Mouse (Mus musculus): ENCODE measurements at regions not wholly inside any gene's neighbourhood (a gene's known extent, or its start where the extent isn't known, plus 50 kb on each side); places are given as distances from the start of the nearest gene placed in this dataset.

DNA sequence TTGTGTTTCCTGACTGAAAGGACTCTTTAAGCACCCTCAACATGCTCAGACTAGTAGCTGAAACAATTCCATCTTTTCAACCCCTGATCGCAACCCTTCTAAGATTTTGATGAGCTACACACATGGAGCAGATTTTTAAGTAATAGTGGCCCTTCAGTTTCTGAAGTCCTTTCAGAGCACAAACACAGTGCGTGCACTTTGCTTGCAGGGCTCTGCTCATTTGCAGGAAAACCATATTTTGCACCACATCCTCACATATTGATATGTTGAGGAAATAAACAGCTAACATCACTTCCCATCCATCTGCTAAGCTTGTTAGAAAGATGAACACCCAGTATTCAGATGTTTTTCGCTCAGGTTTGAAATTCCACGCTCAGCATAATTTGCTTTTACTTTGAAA, 344.6 kb upstream of the Acvr2a start:
- DNase-seq: no peak

DNA sequence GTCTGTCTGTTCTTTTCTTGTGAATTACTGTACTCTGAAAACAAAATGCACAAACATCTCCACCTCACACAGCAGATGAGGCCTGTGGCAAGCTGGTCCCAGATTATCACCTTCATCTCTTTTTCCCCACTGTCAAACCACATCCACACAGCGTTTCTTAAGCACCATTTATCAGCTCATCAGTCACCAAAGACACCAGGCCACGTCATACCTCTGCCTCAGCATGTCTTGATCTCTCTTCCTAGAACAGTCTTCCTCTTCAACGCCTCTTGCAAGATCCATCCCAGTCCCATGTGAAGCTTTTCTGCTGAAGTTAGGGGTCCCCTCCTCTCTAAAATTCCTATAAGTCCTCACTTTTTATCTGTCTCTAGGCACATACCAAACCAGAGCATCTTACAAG, 340.8 kb upstream of the Acvr2a start:
- no peak for DNase-seq

- no peak for DNase-seq
Observed at GRCm38 (mm10) chr2:48474642-48475041, 339.3 kb upstream of the Acvr2a start.

GRCm38 (mm10) chr2:48476777-48477176, 337.1 kb upstream of the Acvr2a start:
- no peak for DNase-seq

DNA sequence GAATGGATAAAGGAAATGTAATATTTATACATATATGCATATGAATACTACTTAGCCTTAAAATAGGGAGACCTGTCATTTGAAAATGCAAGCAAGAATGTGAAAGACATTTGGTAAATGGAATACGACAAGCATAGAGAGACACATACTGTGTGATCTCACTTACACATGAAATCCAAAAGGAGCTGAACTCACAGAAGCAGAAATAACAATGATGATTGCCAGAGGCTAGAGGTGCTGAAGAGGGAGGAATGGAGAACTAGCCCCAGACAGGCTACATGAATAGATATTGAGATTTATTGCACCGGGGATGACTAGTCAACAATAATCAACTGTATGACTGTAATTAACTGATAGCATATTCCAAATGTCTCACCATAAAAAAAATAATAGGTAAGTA, 336.6 kb upstream of the Acvr2a start:
- DNase-seq: no peak

GRCm38 (mm10) chr2:48479601-48480000, 334.3 kb upstream of the Acvr2a start:
- no peak for DNase-seq

DNA sequence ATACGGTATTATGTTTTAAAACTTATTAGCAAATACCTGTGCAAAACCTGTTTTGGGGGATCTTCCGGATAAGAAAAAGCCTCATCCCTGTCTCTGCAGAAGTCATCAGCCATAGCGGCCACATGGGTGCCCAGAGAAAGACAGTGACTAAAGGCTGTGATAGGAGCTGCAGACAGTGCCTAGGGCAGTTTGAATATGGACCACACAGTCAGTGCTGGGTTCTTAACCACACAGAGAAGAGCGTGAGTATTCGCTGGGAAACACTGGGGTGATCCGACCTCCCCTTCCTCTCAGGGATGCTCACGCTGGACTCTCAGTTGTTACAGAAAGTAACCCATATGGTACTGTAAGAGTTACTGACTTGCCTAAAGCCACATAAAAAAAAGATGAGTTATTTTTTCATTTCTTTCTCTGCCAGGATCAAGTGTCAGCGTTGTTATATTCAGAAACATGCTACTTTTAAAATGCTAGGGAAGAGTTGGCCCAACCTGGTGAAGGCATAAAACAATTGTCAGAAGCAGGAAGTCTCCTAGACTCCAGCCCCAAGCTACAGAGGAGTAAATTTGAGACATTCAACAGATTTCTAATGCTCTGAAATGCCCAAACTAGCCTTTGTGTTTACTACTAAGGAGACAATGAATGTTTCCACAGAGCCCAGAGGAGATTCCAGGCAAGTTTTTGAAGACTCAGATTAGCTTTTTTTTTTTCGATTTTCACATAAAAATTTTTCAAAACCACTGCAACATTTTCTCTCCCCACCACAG, 333.3 kb upstream of the Acvr2a start:
- no peak for DNase-seq

DNA sequence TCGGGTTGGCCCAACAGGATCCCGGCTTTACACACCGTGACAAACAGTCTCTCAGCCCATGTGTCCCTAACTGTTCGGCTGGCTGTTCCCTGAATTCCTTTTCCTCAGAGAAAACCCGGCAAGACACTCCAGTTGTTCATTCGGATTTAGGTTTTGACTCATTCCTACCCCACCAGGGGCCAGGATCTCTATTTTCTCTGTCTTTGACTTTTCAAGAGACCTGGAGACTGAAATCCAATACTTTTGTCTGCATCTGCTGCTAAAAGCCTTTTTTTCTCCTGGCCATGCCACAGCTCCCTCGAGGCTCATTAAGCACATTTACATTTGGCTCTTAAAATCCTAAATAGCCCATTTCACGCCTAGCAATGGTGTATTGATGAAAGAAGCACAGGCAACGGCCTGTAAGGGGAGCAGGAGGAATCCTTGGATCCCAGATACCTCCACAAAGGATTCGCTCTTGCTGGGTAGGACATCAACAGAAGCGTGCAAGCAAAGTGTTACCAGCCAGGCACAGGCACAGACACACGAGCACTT, 332.6 kb upstream of the Acvr2a start:
- DNase-seq: no peak

- no peak for DNase-seq
Observed at GRCm38 (mm10) chr2:48493574-48493973, 320.3 kb upstream of the Acvr2a start.

GRCm38 (mm10) chr2:48494065-48494464, 319.8 kb upstream of the Acvr2a start:
- DNase-seq: peak; percentile 52

GRCm38 (mm10) chr2:48494632-48495031, 319.3 kb upstream of the Acvr2a start:
- DNase-seq: no peak

DNA sequence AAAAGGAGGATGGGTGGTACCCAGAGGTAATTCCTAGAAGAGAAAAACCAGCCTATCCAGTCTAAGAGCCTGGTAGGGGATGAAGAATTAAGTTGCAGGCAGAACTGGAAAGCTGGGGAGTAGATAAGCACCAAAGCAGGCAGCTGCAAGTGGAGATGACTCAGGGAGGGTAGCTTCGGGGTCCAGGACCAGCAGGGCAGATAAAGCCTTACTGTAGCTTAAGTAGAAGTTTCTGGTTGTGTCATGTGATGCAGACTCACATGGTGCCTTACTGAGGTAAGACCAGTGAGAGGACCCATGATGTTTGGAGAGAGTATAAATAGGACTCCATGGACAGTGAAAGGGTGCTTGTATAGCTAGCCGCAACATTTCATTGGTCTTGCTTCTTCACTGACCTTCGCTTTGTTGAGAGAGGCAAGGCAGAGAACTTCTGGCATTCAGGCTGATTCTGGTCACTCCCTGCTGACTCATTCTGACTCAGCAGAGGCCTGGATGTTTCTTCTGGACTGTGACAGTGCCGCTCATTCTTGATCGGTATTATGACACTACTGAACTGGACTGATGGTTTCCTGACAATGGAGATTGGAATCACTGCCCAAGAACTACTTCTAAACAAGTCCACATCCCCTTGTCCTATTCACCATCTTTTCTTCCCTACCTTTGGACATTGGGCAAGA, 315.7 kb upstream of the Acvr2a start:
- no peak for DNase-seq

DNA sequence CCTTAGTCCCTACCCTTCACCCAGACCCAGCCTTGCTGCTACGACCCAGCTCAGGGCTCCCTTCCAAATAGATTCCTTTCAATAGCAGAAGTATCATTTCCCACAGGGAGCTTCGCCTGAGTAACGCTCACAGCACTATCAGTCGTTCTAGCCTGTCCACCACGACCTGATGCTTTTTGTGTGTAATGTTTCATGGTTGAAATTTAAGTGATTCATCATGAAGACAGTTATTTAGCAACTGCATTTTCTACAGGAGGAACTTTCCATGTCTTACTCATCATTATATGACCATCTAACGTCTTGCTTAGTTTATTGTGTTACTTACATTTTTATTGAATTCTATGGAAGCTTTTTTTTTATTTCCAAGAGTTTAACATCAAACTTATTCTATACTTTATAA, 314.5 kb upstream of the Acvr2a start:
- no peak for DNase-seq

GRCm38 (mm10) chr2:48501387-48501786, 312.5 kb upstream of the Acvr2a start:
- DNase-seq: no peak

DNA sequence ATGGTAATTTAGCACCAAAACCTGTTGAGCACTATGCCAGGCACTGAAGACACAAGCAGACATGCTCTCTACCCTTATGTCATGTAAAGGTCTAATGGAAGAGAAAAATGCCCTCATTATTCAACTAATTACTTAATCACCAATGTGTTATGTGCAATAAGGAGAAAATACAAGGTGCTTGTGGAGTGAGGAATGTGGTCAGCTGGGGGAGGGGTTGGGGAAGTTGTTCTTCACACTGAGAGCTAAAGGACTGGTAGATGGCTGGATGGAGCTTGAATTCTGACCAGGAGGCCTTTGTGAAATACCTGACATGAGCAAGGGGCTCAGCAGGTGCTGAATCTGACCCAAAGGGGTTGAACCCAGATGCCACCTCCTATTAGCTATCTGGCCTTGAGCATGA, 300.1 kb upstream of the Acvr2a start:
- DNase-seq: no peak

DNA sequence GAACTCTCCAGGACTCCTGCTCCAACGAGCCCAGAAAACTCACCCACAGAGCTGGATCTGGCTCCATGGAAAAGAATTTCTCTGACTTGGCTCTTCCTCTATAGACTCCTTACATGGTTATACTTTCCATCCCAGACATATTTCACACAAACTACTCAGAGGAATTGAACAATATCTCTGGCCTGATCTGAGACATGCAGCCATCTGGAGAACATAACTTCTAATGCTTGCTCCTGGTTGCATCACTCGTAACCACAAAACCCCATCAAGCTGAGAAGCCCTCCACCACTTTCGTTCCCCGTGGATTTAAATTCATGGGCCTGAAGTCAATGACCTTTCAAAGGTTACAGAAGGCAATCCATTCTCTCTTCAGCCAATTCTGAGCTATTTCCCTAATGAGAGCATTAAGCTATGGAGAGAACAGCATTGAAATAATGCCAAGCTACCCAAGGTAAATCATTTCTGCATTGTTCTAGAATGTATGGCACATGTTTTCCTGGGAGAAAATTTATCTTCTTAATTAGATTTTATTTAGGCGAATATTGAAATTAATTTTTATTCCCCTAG, 294.0 kb upstream of the Acvr2a start:
- no peak for DNase-seq

DNA sequence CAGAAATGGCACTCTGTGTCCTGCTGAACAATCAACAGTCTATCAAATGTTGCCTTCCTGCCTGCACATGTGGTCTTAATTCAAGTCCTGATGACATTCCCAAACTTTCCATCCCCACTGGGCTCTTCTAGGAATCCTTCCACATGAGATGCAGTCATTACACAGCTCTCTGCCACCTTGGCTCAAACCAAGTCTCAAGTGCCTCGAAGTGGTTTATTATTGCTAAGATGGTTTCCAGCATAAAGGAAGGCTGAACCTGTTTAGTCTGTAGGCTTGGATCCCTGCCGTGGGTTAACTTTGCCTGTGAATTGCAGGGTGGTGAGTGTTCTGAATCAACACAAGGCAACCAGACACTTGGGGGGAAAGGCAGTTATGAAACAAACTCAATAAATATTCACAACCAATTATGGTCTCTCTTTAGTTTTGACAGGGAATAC, 293.4 kb upstream of the Acvr2a start:
- DNase-seq: no peak

DNA sequence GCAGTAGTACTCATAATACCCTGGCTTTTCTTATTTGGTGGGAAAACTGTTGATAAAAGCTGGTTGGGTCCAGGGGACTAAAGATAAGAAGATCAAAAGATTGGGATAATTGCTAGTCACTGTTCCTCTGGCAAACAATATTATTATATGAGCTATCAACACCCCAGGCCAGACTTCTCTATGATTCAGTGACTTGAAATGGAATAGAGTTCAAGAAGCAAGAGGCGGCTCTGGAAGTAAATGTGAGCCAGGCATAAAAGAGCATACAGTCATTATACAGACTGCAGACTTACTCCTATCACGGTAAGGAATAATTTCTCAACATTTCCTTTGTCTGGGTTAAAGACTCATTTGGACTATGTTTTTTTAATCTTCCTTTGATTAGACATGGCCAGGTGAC, 278.5 kb upstream of the Acvr2a start:
- no peak for DNase-seq

DNA sequence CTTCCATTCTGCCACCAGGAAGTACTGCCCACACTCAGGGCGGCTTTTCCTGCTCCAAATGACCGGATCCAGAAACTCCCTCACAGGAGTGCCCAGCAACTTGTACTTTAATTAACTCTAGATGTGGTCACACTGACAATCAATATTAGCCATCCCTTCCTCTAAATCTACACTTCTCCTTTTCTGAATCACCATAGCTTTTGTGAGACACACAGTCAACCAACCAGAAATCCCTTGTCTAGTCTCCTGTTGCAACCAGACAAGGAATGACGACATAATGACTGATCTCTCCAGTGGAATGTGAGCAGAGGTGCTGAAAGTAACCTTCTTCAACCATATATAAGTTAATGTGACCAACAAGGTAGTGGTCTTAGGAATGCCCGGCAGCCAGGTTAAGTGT, 277.0 kb upstream of the Acvr2a start:
- DNase-seq: no peak

- DNase-seq: no peak
Observed at GRCm38 (mm10) chr2:48538668-48539341, 275.1 kb upstream of the Acvr2a start.

GRCm38 (mm10) chr2:48539465-48540055, 274.3 kb upstream of the Acvr2a start:
- DNase-seq: peak; percentile 67

DNA sequence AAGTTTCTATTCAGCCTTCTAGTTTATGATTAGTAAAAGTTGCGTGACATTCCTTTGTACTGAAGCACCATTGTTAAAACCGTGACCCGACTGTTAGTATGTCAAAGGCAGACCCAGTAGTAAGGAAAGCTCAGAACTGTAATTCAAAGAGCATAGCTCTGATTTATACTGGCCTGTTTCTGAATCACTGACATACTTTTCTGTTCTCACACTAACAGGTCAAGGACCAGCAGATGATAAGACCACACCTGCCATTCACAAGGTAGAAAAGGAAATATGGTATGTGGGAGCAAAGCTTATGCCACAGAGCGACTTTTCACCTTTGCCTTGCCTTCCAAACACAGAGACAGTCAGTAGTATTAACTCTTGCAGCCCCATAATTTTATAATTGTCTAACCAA, 269.5 kb upstream of the Acvr2a start:
- no peak for DNase-seq

- no peak for DNase-seq
Observed at GRCm38 (mm10) chr2:48545072-48545471, 268.8 kb upstream of the Acvr2a start.

Data from kidney, adult 11 months (tissue).